Mouse (Mus musculus) frontal cortex, adult (tissue): ENCODE measurements around the gene Wdr54.

Source experiments
- ATAC-seq: cut with Nextera tagmentation; 2 replicates; pipeline ENCODE4 v1.9.2; 2017; ENCODE audit warnings: mild to moderate bottlenecking, moderate library complexity, mixed read lengths; ENCODE audit not compliant: low TSS enrichment

The Wdr54 gene

DNA sequence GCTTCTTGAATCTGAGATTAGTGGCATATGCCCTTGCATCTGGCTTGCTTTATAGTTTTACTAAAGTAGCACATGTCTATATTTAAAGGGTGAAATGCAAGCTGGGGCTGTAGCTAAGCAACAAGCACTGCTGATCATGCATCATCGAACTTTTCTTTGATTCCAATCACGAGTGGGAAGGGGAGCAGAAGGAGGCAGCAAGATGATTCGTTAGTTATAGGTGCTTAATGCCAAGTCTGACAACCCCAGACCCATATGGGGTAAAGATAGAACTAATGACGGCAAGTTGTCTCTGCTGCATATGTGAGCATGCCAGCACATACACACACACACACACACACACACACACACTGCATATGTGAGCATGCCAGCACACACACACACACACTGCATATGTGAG is 52.0 kb downstream of the Wdr54 start:
- ATAC-seq: no peak

DNA sequence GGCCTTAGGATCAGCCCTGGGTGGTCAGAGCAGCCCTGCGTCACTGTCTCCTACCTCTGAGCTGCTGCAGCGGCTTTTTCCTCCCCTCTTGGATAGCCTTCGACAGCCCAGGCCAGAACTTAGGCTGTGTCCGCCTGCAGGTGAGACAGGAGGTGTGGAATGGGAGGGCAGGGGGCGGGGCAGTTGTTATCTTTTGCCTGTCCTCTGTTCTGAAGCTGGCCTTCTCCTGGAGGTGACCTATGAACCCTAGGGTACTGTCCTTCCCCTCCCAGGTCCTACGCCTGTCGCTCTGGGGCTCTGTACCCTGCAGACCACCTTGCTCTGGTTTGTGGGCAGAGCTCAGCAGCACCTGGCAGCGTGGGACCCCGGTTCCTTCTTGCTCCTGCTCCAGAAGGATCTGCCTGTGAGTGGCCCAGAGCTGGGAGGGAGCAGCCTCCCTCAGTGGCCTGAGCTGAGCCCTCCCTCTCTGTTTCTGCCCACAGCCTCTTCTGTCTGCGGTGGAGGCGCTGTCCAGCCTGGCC is 53.0 kb downstream of the Wdr54 start:
- ATAC-seq: no peak

- ATAC-seq: peak; percentile 75
Observed at GRCm38 (mm10) chr6:83101688-83102556, 54.3 kb downstream of the Wdr54 start.

GRCm38 (mm10) chr6:83101316-83101687 is 54.9 kb downstream of the Wdr54 start, which contains the start of the genes Ccdc142 and Gm42688:
TSS of gene Ccdc142 (plus strand) at chr6:83101601.
TSS of gene Gm42688 (plus strand) at chr6:83101617.
- peak; percentile 62 for ATAC-seq
